Mouse (Mus musculus): ENCODE results near the gene 4930518I15Rik. TPM values are rescaled to one million over a fixed set of nuclear protein-coding genes. Genes with fewer than 3 reads are reported as not detected.

The 4930518I15Rik gene
- total RNA-seq, 2 experiments from 2014 or later: 1.7 to 2.7 TPM

Other genes starting within 250 kb of the 4930518I15Rik start
- 100 to 1,000 TPM; 199 to 207 TPM for gene Dlgap4, start 244.2 kb downstream of the 4930518I15Rik start, total RNA-seq (2021)
- 10 to 100 TPM in 1 of 2 experiments, 1 to 10 TPM in 1; 8.7 to 12.2 TPM for gene Myl9, start 82.5 kb downstream of the 4930518I15Rik start, total RNA-seq (2021)
- 1 to 10 TPM in 1 of 2 experiments, under 1 TPM in 1; 0.56 to 1.1 TPM for gene Tgif2, start 17.9 kb downstream of the 4930518I15Rik start, total RNA-seq (2021)
- gene Rab5if, start 5.2 kb upstream of the 4930518I15Rik start, total RNA-seq (2021): 10 to 100 TPM; 88.3 to 98.8 TPM
- under 1 TPM; 0.30 to 0.42 TPM for gene Sla2, start 29.2 kb upstream of the 4930518I15Rik start, total RNA-seq (2021)
- 100 to 1,000 TPM; 416 to 432 TPM for gene Ndrg3, start 134.1 kb upstream of the 4930518I15Rik start, total RNA-seq (2021)
- 1 to 10 TPM; 2.7 to 4.3 TPM for gene Dsn1, start 149.2 kb upstream of the 4930518I15Rik start, total RNA-seq (2021)
- gene Soga1, start 221.3 kb upstream of the 4930518I15Rik start, total RNA-seq (2021): 10 to 100 TPM; 32.4 to 34.1 TPM
- gene Tldc2, start 229.1 kb upstream of the 4930518I15Rik start, total RNA-seq (2021): not detected